Mouse (Mus musculus): ENCODE results near the gene Cntnap4. TPM values are rescaled to one million over a fixed set of nuclear protein-coding genes. Genes with fewer than 3 reads are reported as not detected.

The Cntnap4 gene
- not detected for total RNA-seq (2023)

DNA sequence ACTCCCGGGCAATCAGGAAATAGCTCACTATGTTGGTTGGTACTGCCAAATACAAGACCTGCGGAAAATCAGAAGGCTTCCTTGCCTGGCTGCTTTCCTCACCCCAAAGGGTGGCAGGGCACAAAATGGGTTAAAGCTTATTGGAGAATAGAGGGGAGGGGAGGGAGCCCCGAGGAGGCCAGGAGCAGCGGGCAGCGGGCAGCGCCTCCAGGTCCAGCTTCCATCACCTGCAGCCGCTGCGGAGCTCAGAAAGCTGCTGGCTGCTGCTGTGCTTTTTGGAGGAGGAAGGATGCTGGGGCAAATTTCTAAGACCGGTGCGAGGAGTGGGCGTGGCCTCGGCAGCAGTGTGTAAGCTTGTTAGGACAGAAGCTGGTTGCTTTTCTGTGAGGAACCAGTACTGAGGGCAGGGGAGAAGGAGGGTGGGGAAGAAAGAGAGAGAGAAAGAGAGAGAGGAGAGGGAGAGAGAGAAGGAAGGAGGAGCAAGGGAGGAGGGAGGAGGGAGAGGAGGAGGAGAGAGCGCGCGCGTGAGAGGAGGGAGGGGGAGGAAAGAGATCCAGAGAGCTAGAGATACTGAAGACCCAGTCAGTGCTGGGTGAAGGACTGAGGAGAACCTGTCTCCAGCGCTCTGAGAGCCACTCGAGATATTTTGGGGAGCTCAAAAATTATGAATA lies at the start of gene Cntnap4:
Cntnap4 (plus strand) TSS at position 573 of the 671 bp plus-strand sequence.

